8 mouse cellular contexts compared by ENCODE assay signal in the genomic region with DNA sequence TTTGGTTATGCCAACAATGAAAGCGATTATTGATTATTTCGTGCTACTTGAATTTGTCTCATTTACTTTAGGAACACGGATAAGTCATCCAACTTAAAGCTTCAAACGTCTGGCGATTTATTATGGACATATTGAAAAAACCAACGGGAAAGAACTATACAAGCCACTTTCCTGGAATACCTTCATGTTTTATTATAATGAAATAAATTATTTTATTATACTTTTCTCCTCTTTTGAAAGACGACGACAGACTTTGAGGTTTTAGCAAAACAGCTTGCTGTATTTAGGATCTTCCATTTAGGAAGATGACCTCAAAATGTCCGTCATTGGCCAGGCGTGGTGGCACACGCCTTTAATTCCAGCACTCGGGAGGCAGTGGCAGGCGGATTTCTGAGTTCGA. TPM values are rescaled to one million over a fixed set of nuclear protein-coding genes. Genes with fewer than 3 reads are reported as not detected.
DNase-seq lines count a peak whose midpoint lies in the region; ATAC-seq and TF ChIP-seq lines count a peak whose summit lies in the region.

No protein-coding gene starts in this region.

- peak overlapping the region; percentile 54 for H3K4me2 ChIP-seq in heart, postnatal 0 days (ENCODE audit: low read depth, low read length)
- peak overlapping the region; percentile 46 for H3K4me2 ChIP-seq in hindbrain, embryonic 13.5 days
- peak overlapping the region; percentile 69 for H3K4me2 ChIP-seq in midbrain, embryonic 14.5 days (ENCODE audit: low read length)

- H3K27ac ChIP-seq in heart, postnatal 0 days (ENCODE audit: low read depth): peak overlapping the region; percentile 86
- H3K27ac ChIP-seq in hindbrain, embryonic 13.5 days: peak overlapping the region; percentile 78; the same call in 1 of the 2 replicates
- H3K27ac ChIP-seq in midbrain, embryonic 14.5 days (replicated peaks; ENCODE audit: low read depth, low read length): peak overlapping the region; percentile 76; the same call in 1 of the 2 replicates

- H3K4me1 ChIP-seq in heart, postnatal 0 days (ENCODE audit: control insufficient read depth, insufficient read depth): peaks cover 13% of the 10 kb centered on the region
- peaks cover 41% of the 10 kb centered on the region for H3K4me1 ChIP-seq in hindbrain, embryonic 13.5 days (replicated peaks)
- H3K4me1 ChIP-seq in midbrain, embryonic 14.5 days (ENCODE audit: control insufficient read depth, insufficient read depth, low read length): peaks cover 21% of the 10 kb centered on the region

- no peak for ATAC-seq in heart, postnatal 0 days (ENCODE audit: insufficient read depth, low read depth)
- no peak for ATAC-seq in hindbrain, embryonic 13.5 days (ENCODE audit: low FRiP score)
- ATAC-seq in midbrain, embryonic 14.5 days (ENCODE audit: low FRiP score, low TSS enrichment): no peak

- intact Hi-C loops in heart, postnatal 25 days (cut with DNase I): no loop called here

- TF ChIP-seq EP300 in heart, postnatal 0 days (IDR thresholded peaks at IDR 0.05; ENCODE audit: low read depth): no peak

- no peaks in the 10 kb centered on the region for H3K9me3 ChIP-seq in heart, postnatal 0 days (replicated peaks; ENCODE audit: control insufficient read depth, low read length)
- H3K9me3 ChIP-seq in hindbrain, embryonic 13.5 days: no peaks in the 10 kb centered on the region
- no peaks in the 10 kb centered on the region for H3K9me3 ChIP-seq in midbrain, embryonic 14.5 days (ENCODE audit: control insufficient read depth, low read length)

- TF ChIP-seq CTCF in heart, postnatal 0 days (IDR thresholded peaks at IDR 0.05; ENCODE audit: low read depth): no peak

- peaks cover 15% of the 10 kb centered on the region for H3K36me3 ChIP-seq in heart, postnatal 0 days (replicated peaks; ENCODE audit: control insufficient read depth, insufficient read depth, low read length)
- H3K36me3 ChIP-seq in hindbrain, embryonic 13.5 days: peaks cover 21% of the 10 kb centered on the region
- H3K36me3 ChIP-seq in midbrain, embryonic 14.5 days (ENCODE audit: control insufficient read depth, insufficient read depth, low read length): peaks cover 22% of the 10 kb centered on the region

- WGBS in heart, postnatal 0 days: 53% methylated on average over 14 of the region's 14 CpGs
- 59% methylated on average over 14 of the region's 14 CpGs for whole genome bisulfite sequencing in hindbrain, embryonic 13.5 days
- 58% methylated on average over 14 of the region's 14 CpGs for WGBS in midbrain, embryonic 14.5 days

- H3K4me3 ChIP-seq in heart, postnatal 0 days (ENCODE audit: low read depth, low read length): peak overlapping the region; percentile 70
- peak overlapping the region; percentile 35 for H3K4me3 ChIP-seq in hindbrain, embryonic 13.5 days
- H3K4me3 ChIP-seq in midbrain, embryonic 14.5 days (replicated peaks; ENCODE audit: low read depth, low read length): peak overlapping the region; percentile 56

- H3K27me3 ChIP-seq in heart, postnatal 0 days (ENCODE audit: control insufficient read depth, insufficient read depth, low read length): no peaks in the 10 kb centered on the region
- no peaks in the 10 kb centered on the region for H3K27me3 ChIP-seq in hindbrain, embryonic 13.5 days
- no peaks in the 10 kb centered on the region for H3K27me3 ChIP-seq in midbrain, embryonic 14.5 days (ENCODE audit: control insufficient read depth, insufficient read depth, low read length)

- no peak for DNase-seq in heart, postnatal 0 days (ENCODE audit: low spot score)
- no peak for DNase-seq in heart, postnatal 25 days (ENCODE audit: low spot score)
- peak; percentile 41 for DNase-seq in ZHBTc4 (ENCODE audit: low read depth, low spot score)
- DNase-seq in midbrain, embryonic 14.5 days: no peak
- no peak for DNase-seq in gastrocnemius, postnatal 10 days
- no peak for DNase-seq in gastrocnemius, postnatal 4 days (ENCODE audit: low spot score in 2 of 2)
- no peak for DNase-seq in cerebellum, postnatal 14 days

- H3K9ac ChIP-seq in heart, postnatal 0 days (replicated peaks; ENCODE audit: low read depth, low read length): no peak overlapping the region; the same call in 1 of the 2 replicates
- H3K9ac ChIP-seq in hindbrain, embryonic 13.5 days: 0 out of 2 replicates have a peak overlapping the region, but pooled peaks have one; percentile 39
- H3K9ac ChIP-seq in midbrain, embryonic 14.5 days (replicated peaks; ENCODE audit: low read length): no peak overlapping the region; the same call in 1 of the 2 replicates

RNA-seq across cellular contexts. Expression of gene Mdc1, which starts 0.8 kb away (rescaled TPM):
- total RNA-seq in heart, postnatal 0 days (2014; rRNA removed; ENCODE audit: low replicate concordance): 5.4 and 25.0 TPM in 2 replicates
- polyA plus RNA-seq in heart, postnatal 0 days (2015; fragmentation: Nextera tagmentation; extraction: Ambion mirVana): 2.3 and 3.0 TPM in 2 replicates
- total RNA-seq in heart, postnatal 25 days (2021): 10 to 100 TPM; 11.8 to 14.6 TPM
- polyA plus RNA-seq in hindbrain, embryonic 13.5 days (2015; fragmentation: Nextera tagmentation; extraction: Ambion mirVana): 11.0 and 11.3 TPM in 2 replicates
- polyA plus RNA-seq in midbrain, embryonic 14.5 days (2014; fragmentation: Nextera tagmentation; extraction: Ambion mirVana): 7.3 and 8.2 TPM in 2 replicates
- 10 to 100 TPM; 10.1 to 14.6 TPM for total RNA-seq in gastrocnemius, postnatal 10 days (2021)
- total RNA-seq in gastrocnemius, postnatal 4 days (2021): 10 to 100 TPM; 22.9 to 25.2 TPM

RNA-seq across cellular contexts. Expression of gene Tubb5, which starts 2.5 kb away (rescaled TPM):
- total RNA-seq in heart, postnatal 0 days (2014; rRNA removed; ENCODE audit: low replicate concordance): 1,043 and 1,325 TPM in 2 replicates
- 259 and 267 TPM in 2 replicates for polyA plus RNA-seq in heart, postnatal 0 days (2015; fragmentation: Nextera tagmentation; extraction: Ambion mirVana)
- total RNA-seq in heart, postnatal 25 days (2021): 100 to 1,000 TPM; 102 to 103 TPM
- polyA plus RNA-seq in hindbrain, embryonic 13.5 days (2015; fragmentation: Nextera tagmentation; extraction: Ambion mirVana): 1,714 and 1,822 TPM in 2 replicates
- 1,880 and 2,054 TPM in 2 replicates for polyA plus RNA-seq in midbrain, embryonic 14.5 days (2014; fragmentation: Nextera tagmentation; extraction: Ambion mirVana)
- 100 to 1,000 TPM; 205 to 251 TPM for total RNA-seq in gastrocnemius, postnatal 10 days (2021)
- 100 to 1,000 TPM; 408 to 451 TPM for total RNA-seq in gastrocnemius, postnatal 4 days (2021)

RNA-seq across cellular contexts. Expression of gene Flot1, which starts 17.5 kb away (rescaled TPM):
- total RNA-seq in heart, postnatal 0 days (2014; rRNA removed; ENCODE audit: low replicate concordance): 161 and 163 TPM in 2 replicates
- polyA plus RNA-seq in heart, postnatal 0 days (2015; fragmentation: Nextera tagmentation; extraction: Ambion mirVana): 122 and 132 TPM in 2 replicates
- 100 to 1,000 TPM; 125 to 141 TPM for total RNA-seq in heart, postnatal 25 days (2021)
- polyA plus RNA-seq in hindbrain, embryonic 13.5 days (2015; fragmentation: Nextera tagmentation; extraction: Ambion mirVana): 75.2 and 78.8 TPM in 2 replicates
- 59.9 and 74.0 TPM in 2 replicates for polyA plus RNA-seq in midbrain, embryonic 14.5 days (2014; fragmentation: Nextera tagmentation; extraction: Ambion mirVana)
- total RNA-seq in gastrocnemius, postnatal 10 days (2021): 10 to 100 TPM; 38.8 to 41.3 TPM
- total RNA-seq in gastrocnemius, postnatal 4 days (2021): 10 to 100 TPM; 52.6 to 56.9 TPM

RNA-seq across cellular contexts. Expression of gene Ier3, which starts 19.1 kb away (rescaled TPM):
- total RNA-seq in heart, postnatal 0 days (2014; rRNA removed; ENCODE audit: low replicate concordance): 41.7 and 50.5 TPM in 2 replicates
- polyA plus RNA-seq in heart, postnatal 0 days (2015; fragmentation: Nextera tagmentation; extraction: Ambion mirVana): 70.7 and 79.4 TPM in 2 replicates
- 10 to 100 TPM; 21.7 to 39.7 TPM for total RNA-seq in heart, postnatal 25 days (2021)
- polyA plus RNA-seq in hindbrain, embryonic 13.5 days (2015; fragmentation: Nextera tagmentation; extraction: Ambion mirVana): 8.2 and 9.2 TPM in 2 replicates
- polyA plus RNA-seq in midbrain, embryonic 14.5 days (2014; fragmentation: Nextera tagmentation; extraction: Ambion mirVana): 3.3 and 4.0 TPM in 2 replicates
- 1 to 10 TPM; 4.5 to 5.8 TPM for total RNA-seq in gastrocnemius, postnatal 10 days (2021)
- total RNA-seq in gastrocnemius, postnatal 4 days (2021): 10 to 100 TPM; 11.1 to 13.1 TPM

RNA-seq across cellular contexts. Expression of gene Nrm, which starts 20.6 kb away (rescaled TPM):
- 16.1 and 36.2 TPM in 2 replicates for total RNA-seq in heart, postnatal 0 days (2014; rRNA removed; ENCODE audit: low replicate concordance)
- polyA plus RNA-seq in heart, postnatal 0 days (2015; fragmentation: Nextera tagmentation; extraction: Ambion mirVana): 18.0 and 21.6 TPM in 2 replicates
- total RNA-seq in heart, postnatal 25 days (2021): 1 to 10 TPM; 2.3 to 2.8 TPM
- polyA plus RNA-seq in hindbrain, embryonic 13.5 days (2015; fragmentation: Nextera tagmentation; extraction: Ambion mirVana): 26.4 and 26.9 TPM in 2 replicates
- 14.5 and 20.2 TPM in 2 replicates for polyA plus RNA-seq in midbrain, embryonic 14.5 days (2014; fragmentation: Nextera tagmentation; extraction: Ambion mirVana)
- total RNA-seq in gastrocnemius, postnatal 10 days (2021): 1 to 10 TPM; 7.8 to 9.7 TPM
- 10 to 100 TPM; 20.8 to 26.4 TPM for total RNA-seq in gastrocnemius, postnatal 4 days (2021)
